Mouse (Mus musculus) mature B cell (primary cell): ENCODE results near the gene Tenm4.

Source experiments
- in situ Hi-C: fragments of 300-500 bp; cut with MboI; formaldehyde crosslinking; loops from 2 replicates; pipeline ENCODE4 v1.14.3; 2019

The Tenm4 gene

GRCm38 (mm10) chr7:96852781-96853180 lies 681.7 kb downstream of the Tenm4 start:
- in situ Hi-C loops = no loop called here

GRCm38 (mm10) chr7:96855867-96856406 lies 684.9 kb downstream of the Tenm4 start:
- in situ Hi-C loops = no loop called here

- in situ Hi-C loops = no loop called here
These were observed 685.5 kb downstream of the Tenm4 start for GRCm38 (mm10) chr7:96856518-96856917.

GRCm38 (mm10) chr7:96859077-96859476 lies 688.0 kb downstream of the Tenm4 start:
- in situ Hi-C loops = no loop called here

- in situ Hi-C loops = no loop called here
These were observed 688.6 kb downstream of the Tenm4 start for GRCm38 (mm10) chr7:96859684-96860083.

- in situ Hi-C loops = no loop called here
These were observed 689.6 kb downstream of the Tenm4 start for GRCm38 (mm10) chr7:96860650-96861049.

GRCm38 (mm10) chr7:96864894-96865722 lies 694.1 kb downstream of the Tenm4 start:
- in situ Hi-C loops = no loop called here

GRCm38 (mm10) chr7:96869079-96869810 lies 698.2 kb downstream of the Tenm4 start:
- in situ Hi-C loops = no loop called here

- in situ Hi-C loops = no loop called here
These were observed 699.4 kb downstream of the Tenm4 start for GRCm38 (mm10) chr7:96870473-96870872.

- in situ Hi-C loops = no loop called here
These were observed 700.0 kb downstream of the Tenm4 start for GRCm38 (mm10) chr7:96871031-96871430.

GRCm38 (mm10) chr7:96878511-96879276 lies 707.6 kb downstream of the Tenm4 start:
- in situ Hi-C loops = no loop called here

GRCm38 (mm10) chr7:96879593-96879992 lies 708.5 kb downstream of the Tenm4 start:
- in situ Hi-C loops = no loop called here

- in situ Hi-C loops = no loop called here
These were observed 709.3 kb downstream of the Tenm4 start for GRCm38 (mm10) chr7:96880221-96880944.

GRCm38 (mm10) chr7:96883297-96883696 lies 712.3 kb downstream of the Tenm4 start:
- in situ Hi-C loops = no loop called here

- in situ Hi-C loops = no loop called here
These were observed 716.1 kb downstream of the Tenm4 start for GRCm38 (mm10) chr7:96887088-96887654.

- in situ Hi-C loops = no loop called here
These were observed 718.3 kb downstream of the Tenm4 start for GRCm38 (mm10) chr7:96889061-96890034.

- in situ Hi-C loops = no loop called here
These were observed 719.1 kb downstream of the Tenm4 start for GRCm38 (mm10) chr7:96890035-96890621.

GRCm38 (mm10) chr7:96890987-96891386 lies 719.9 kb downstream of the Tenm4 start:
- in situ Hi-C loops = no loop called here

- in situ Hi-C loops = no loop called here
These were observed 728.1 kb downstream of the Tenm4 start for GRCm38 (mm10) chr7:96899036-96899569.
